Mouse (Mus musculus): ENCODE measurements around the gene Col23a1. TPM values are rescaled to one million over a fixed set of nuclear protein-coding genes. Genes with fewer than 3 reads are reported as not detected.

The Col23a1 gene
- polyA plus RNA-seq, 1 experiment from 2014 or later = 4.0 TPM

DNA sequence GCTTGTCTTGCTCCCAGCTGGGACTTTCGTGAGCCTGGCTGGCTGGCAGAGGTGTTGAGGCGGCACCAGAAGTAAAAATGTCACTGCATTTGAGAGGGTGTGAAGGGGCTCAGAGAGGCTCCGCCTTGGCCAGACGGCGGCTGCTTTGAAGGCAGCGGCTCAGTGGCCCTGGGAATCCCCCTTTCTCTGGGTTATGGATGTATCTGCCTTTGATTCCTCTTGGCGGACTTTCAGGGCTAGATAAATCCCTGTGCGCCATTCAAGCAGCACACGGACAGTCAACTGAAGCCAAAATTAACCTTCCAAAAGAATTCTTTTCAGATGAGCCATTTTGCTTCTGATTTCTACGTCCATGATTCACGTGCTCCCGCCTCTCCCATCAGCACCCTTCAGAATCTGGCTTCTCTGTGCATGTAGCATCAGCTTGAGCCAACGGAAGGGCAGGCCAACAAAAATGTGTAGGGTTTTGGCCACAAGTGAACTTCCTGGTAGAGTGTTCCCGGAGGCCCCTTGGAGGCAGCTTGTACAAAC, 237.0 kb downstream of the Col23a1 start:
- Histone ChIP-seq H3K36me3 (ENCODE audit: control insufficient read depth, insufficient read depth) (no peaks in the 10 kb centered on the region), H3K9ac (ENCODE audit: low read length) (no peak overlapping the region), H3K9me3 (replicated peaks; ENCODE audit: control insufficient read depth, low read length) (no peaks in the 10 kb centered on the region), H3K4me3 (ENCODE audit: low read length) (no peak overlapping the region), H3K4me1 (ENCODE audit: control insufficient read depth, insufficient read depth, low read length) (peaks cover 14% of the 10 kb centered on the region), H3K4me2 (ENCODE audit: low read depth, low read length) (peak overlapping the region; percentile 31), H3K27ac (ENCODE audit: low read length) (peak overlapping the region; percentile 40; the same call in 1 of the 2 replicates), H3K27me3 (ENCODE audit: control insufficient read depth, insufficient read depth, low read length) (peaks cover 2% of the 10 kb centered on the region; the same call in 1 of the 2 replicates)
- WGBS = 16% methylated on average over 14 of the region's 14 CpGs
- ATAC-seq (replicated peaks; ENCODE audit: extremely low read depth, insufficient read depth, low FRiP score) = peak; percentile 62

DNA sequence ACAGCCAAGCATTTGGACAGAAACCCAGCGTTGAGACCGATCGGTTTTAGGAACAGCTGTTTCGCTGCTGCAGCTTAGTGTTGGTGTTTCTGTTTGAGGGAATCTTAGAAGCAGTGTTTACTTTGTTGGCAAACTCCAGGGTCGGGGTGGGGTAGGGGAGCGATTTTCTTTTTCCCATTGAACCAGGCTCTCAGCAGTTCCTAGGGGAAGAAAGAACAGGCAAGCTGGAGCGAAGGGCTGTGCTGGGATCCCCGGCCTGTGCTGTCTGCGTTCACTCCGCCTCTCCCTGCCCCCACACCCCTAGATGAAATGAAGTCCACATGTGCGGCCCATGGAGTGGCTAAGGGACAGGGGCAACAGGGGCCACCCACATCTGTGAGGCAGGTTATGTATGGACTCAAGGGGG, 243.4 kb downstream of the Col23a1 start:
- ATAC-seq (replicated peaks; ENCODE audit: extremely low read depth, insufficient read depth, low FRiP score) = no peak
- no peaks in the 10 kb centered on the region for H3K36me3 ChIP-seq (ENCODE audit: control insufficient read depth, insufficient read depth)
- H3K4me1 ChIP-seq (ENCODE audit: control insufficient read depth, insufficient read depth, low read length) = no peaks in the 10 kb centered on the region
- no peak overlapping the region for H3K4me2 ChIP-seq (ENCODE audit: low read depth, low read length)
- no peak overlapping the region for H3K9ac ChIP-seq (ENCODE audit: low read length)
- no peak overlapping the region for H3K27ac ChIP-seq (ENCODE audit: low read length)
- H3K4me3 ChIP-seq (ENCODE audit: low read length) = no peak overlapping the region
- peaks cover 6% of the 10 kb centered on the region for H3K27me3 ChIP-seq (ENCODE audit: control insufficient read depth, insufficient read depth, low read length)
- whole genome bisulfite sequencing = 63% methylated on average over 11 of the region's 11 CpGs
- no peaks in the 10 kb centered on the region for H3K9me3 ChIP-seq (replicated peaks; ENCODE audit: control insufficient read depth, low read length)

DNA sequence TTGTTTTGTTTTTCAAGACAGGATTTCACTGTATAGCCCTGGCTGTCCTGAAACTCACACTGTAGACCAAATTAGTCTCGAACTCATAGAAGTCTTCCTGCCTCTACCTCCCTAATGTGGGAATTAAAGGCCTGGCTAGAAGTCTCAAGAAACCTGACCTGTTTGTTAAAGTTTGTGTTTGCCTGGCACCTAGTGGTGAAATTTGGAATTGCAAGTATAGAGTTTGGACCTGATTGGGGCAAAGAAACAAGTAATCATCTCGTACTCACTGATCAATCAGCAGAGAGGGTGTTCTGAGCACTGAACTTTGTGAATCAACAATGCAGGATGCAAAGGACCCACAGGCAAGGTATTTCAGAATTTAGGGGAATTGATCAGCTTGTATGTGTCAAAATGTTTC, 244.6 kb downstream of the Col23a1 start:
- no peak overlapping the region for H3K4me2 ChIP-seq (ENCODE audit: low read depth, low read length)
- WGBS = 22% methylated on average over 2 of the region's 2 CpGs
- no peaks in the 10 kb centered on the region for H3K36me3 ChIP-seq (ENCODE audit: control insufficient read depth, insufficient read depth)
- no peak overlapping the region for H3K4me3 ChIP-seq (ENCODE audit: low read length)
- H3K9me3 ChIP-seq (replicated peaks; ENCODE audit: control insufficient read depth, low read length) = no peaks in the 10 kb centered on the region
- no peak overlapping the region for H3K27ac ChIP-seq (ENCODE audit: low read length)
- peaks cover 4% of the 10 kb centered on the region; the same call in 1 of the 2 replicates for H3K27me3 ChIP-seq (ENCODE audit: control insufficient read depth, insufficient read depth, low read length)
- H3K4me1 ChIP-seq (ENCODE audit: control insufficient read depth, insufficient read depth, low read length) = no peaks in the 10 kb centered on the region
- H3K9ac ChIP-seq (ENCODE audit: low read length) = no peak overlapping the region
- ATAC-seq (replicated peaks; ENCODE audit: extremely low read depth, insufficient read depth, low FRiP score) = no peak

DNA sequence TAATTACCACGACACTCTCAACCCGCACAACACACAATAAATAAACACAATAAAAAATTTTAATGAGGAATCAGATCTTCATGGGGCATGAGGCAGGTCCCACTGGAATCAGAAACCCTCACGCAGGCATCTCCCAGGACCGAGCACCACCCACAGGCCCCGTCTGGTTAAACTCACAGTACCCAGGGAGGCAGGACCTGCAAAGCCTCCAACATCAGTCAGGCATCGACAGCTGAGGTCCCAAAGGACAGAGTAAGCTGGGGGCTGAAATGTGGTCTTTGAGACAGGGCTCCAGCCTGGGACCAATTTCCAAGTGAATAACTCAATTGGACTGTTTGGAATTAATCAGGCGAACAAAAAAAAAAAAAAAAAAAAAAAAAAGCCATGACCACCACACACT, 248.7 kb downstream of the Col23a1 start:
- H3K4me3 ChIP-seq (ENCODE audit: low read length) = no peak overlapping the region
- no peak for ATAC-seq (replicated peaks; ENCODE audit: extremely low read depth, insufficient read depth, low FRiP score)
- no peaks in the 10 kb centered on the region for H3K4me1 ChIP-seq (ENCODE audit: control insufficient read depth, insufficient read depth, low read length)
- peaks cover 2% of the 10 kb centered on the region; the same call in 1 of the 2 replicates for H3K27me3 ChIP-seq (ENCODE audit: control insufficient read depth, insufficient read depth, low read length)
- no peaks in the 10 kb centered on the region for H3K36me3 ChIP-seq (ENCODE audit: control insufficient read depth, insufficient read depth)
- H3K27ac ChIP-seq (ENCODE audit: low read length) = no peak overlapping the region
- H3K9ac ChIP-seq (ENCODE audit: low read length) = no peak overlapping the region
- no peak overlapping the region for H3K4me2 ChIP-seq (ENCODE audit: low read depth, low read length)
- no peaks in the 10 kb centered on the region for H3K9me3 ChIP-seq (replicated peaks; ENCODE audit: control insufficient read depth, low read length)
- 67% methylated on average over 7 of the region's 7 CpGs for WGBS

DNA sequence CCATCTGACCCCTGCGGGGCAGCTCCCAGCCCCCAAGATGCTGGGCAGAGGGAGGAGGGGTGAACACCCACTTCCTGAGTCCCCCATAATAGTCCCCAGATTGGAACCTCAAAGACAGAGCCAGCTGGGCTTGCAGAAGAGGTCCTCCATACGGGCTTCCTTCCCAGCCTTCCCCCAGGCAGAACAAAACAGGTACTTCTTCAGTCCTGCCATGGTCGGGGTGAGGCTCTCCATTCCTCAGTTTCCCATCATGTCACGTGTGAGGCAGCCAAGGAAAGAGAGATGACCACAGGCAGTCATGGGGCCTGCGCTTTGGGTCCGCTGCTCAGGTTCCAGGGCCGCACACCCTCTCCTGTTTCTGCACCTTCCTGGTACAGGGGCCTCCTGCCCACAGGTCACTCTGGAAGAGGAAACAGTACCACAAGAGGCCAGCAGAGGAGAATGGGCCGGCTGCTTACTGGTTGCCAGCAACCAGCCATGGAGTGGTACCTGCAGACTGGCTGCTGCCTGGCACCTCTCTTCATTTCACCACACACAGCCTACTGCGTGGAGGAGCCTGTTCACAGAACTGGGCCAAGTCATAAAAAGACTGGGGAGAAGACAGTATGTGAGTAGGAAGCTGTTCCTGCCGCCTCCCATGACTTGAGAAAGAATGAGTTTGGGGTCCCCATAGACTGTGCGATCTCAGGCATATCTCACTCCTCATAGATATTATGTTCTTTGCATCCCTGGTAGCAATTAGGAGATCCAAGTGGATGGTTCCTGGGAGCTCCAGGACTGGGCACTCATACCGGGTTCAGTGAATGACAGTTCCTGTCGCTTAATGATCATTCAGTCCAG, 249.4 kb downstream of the Col23a1 start:
- Histone ChIP-seq H3K36me3 (ENCODE audit: control insufficient read depth, insufficient read depth) (no peaks in the 10 kb centered on the region), H3K4me1 (ENCODE audit: control insufficient read depth, insufficient read depth, low read length) (no peaks in the 10 kb centered on the region), H3K4me2 (ENCODE audit: low read depth, low read length) (no peak overlapping the region), H3K27ac (ENCODE audit: low read length) (no peak overlapping the region), H3K9me3 (replicated peaks; ENCODE audit: control insufficient read depth, low read length) (no peaks in the 10 kb centered on the region), H3K9ac (ENCODE audit: low read length) (no peak overlapping the region), H3K4me3 (ENCODE audit: low read length) (no peak overlapping the region), H3K27me3 (ENCODE audit: control insufficient read depth, insufficient read depth, low read length) (0 out of 2 replicates have a peak, but pooled peaks cover 2% of the 10 kb centered on the region)
- no peak for ATAC-seq (replicated peaks; ENCODE audit: extremely low read depth, insufficient read depth, low FRiP score)
- 59% methylated on average over 13 of the region's 13 CpGs for WGBS

DNA sequence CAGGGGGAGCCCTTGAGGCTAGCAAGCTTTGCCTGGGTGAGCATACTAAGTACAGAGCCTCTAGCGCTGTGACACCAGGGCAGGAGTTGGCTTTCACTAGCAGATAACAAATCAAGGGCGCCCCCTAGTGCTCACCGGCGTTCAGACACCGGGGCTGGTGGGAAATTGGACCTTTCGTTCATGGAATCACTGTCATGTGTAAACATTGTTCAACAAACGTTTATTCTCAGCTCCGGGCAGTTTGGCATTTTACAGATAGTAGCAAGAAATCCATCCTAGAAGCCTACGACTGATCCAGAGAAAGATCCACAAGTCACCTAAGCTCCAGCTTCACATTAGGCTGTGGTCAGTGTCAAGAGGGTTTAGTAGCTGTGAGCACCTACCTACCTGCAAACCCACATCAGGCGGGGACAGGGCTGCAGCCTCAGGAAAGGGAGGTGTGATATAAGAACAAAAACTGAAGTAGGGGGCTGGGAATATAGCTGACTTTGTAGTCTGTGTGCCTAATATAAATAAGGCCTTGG, 250.1 kb downstream of the Col23a1 start:
- H3K4me2 ChIP-seq (ENCODE audit: low read depth, low read length) = no peak overlapping the region
- no peaks in the 10 kb centered on the region for H3K36me3 ChIP-seq (ENCODE audit: control insufficient read depth, insufficient read depth)
- WGBS = 9% methylated on average over 10 of the region's 10 CpGs

DNA sequence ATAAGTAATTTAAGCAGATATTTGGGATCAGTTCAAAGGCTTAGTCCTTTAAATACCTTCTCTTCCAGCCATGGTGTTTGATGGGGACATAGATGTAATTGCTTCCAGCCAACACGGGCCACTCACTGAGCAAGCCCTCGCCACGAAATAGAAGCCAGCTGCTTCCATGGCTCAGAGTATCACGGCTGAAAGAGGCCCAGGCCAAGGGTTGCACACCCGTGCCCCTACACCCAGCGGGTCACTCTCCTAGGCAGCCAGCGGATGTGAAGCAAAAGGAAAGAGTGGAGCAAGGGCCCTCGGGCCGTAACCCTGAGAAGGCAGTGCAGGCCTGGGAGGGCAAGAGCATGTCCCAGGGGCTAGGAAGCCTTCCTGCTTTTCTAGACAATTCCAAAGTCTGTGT, 252.7 kb downstream of the Col23a1 start:
- H3K4me2 ChIP-seq (ENCODE audit: low read depth, low read length) = no peak overlapping the region
- no peaks in the 10 kb centered on the region for H3K4me1 ChIP-seq (ENCODE audit: control insufficient read depth, insufficient read depth, low read length)
- 73% methylated on average over 9 of the region's 9 CpGs for WGBS
- no peak overlapping the region for H3K4me3 ChIP-seq (ENCODE audit: low read length)
- H3K27me3 ChIP-seq (ENCODE audit: control insufficient read depth, insufficient read depth, low read length) = no peaks in the 10 kb centered on the region
- ATAC-seq (replicated peaks; ENCODE audit: extremely low read depth, insufficient read depth, low FRiP score) = no peak
- no peak overlapping the region for H3K9ac ChIP-seq (ENCODE audit: low read length)
- no peaks in the 10 kb centered on the region for H3K36me3 ChIP-seq (ENCODE audit: control insufficient read depth, insufficient read depth)
- H3K27ac ChIP-seq (ENCODE audit: low read length) = no peak overlapping the region
- no peaks in the 10 kb centered on the region for H3K9me3 ChIP-seq (replicated peaks; ENCODE audit: control insufficient read depth, low read length)

More for the DNA sequence above, 250.1 kb downstream of the Col23a1 start:
- no peak overlapping the region for H3K9ac ChIP-seq (ENCODE audit: low read length)
- no peak overlapping the region for H3K4me3 ChIP-seq (ENCODE audit: low read length)
- H3K27me3 ChIP-seq (ENCODE audit: control insufficient read depth, insufficient read depth, low read length) = 0 out of 2 replicates have a peak, but pooled peaks cover 2% of the 10 kb centered on the region
- no peaks in the 10 kb centered on the region for H3K4me1 ChIP-seq (ENCODE audit: control insufficient read depth, insufficient read depth, low read length)
- no peaks in the 10 kb centered on the region for H3K9me3 ChIP-seq (replicated peaks; ENCODE audit: control insufficient read depth, low read length)
- no peak overlapping the region for H3K27ac ChIP-seq (ENCODE audit: low read length)
- peak; percentile 84 for ATAC-seq (replicated peaks; ENCODE audit: extremely low read depth, insufficient read depth, low FRiP score)

DNA sequence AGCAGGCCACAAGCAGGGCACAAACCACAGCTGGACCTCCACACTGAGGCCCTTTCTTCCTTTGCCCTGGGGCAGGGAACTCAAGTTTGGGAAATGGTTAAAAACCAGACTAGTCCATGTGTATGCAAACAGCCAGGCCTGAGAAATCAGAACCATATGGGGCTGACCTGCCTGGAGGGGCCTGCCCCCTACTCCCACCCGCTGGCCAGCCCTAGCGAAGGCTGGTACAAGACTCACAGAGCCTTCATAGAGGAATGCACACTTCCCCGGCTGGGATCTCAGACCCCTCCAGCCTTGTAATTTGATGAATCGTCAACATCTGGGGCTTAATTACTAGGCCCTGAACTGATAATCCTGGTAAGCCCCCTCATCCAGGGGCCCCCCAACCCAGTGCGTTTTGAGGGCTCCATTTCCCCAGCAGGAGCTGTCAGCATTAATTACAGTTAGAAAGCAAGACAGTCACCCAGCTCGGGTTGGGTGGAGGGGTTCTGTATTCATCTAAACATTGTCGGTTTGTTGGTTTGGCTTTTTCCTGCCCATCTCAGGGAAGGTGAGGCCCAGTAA, 253.8 kb downstream of the Col23a1 start:
- Histone ChIP-seq H3K36me3 (ENCODE audit: control insufficient read depth, insufficient read depth) (no peaks in the 10 kb centered on the region), H3K9ac (ENCODE audit: low read length) (no peak overlapping the region), H3K4me3 (ENCODE audit: low read length) (no peak overlapping the region), H3K27me3 (ENCODE audit: control insufficient read depth, insufficient read depth, low read length) (no peaks in the 10 kb centered on the region), H3K4me1 (ENCODE audit: control insufficient read depth, insufficient read depth, low read length) (no peaks in the 10 kb centered on the region), H3K27ac (ENCODE audit: low read length) (no peak overlapping the region), H3K4me2 (ENCODE audit: low read depth, low read length) (no peak overlapping the region), H3K9me3 (replicated peaks; ENCODE audit: control insufficient read depth, low read length) (no peaks in the 10 kb centered on the region)
- ATAC-seq (replicated peaks; ENCODE audit: extremely low read depth, insufficient read depth, low FRiP score) = no peak
- 46% methylated on average over 7 of the region's 7 CpGs for WGBS

DNA sequence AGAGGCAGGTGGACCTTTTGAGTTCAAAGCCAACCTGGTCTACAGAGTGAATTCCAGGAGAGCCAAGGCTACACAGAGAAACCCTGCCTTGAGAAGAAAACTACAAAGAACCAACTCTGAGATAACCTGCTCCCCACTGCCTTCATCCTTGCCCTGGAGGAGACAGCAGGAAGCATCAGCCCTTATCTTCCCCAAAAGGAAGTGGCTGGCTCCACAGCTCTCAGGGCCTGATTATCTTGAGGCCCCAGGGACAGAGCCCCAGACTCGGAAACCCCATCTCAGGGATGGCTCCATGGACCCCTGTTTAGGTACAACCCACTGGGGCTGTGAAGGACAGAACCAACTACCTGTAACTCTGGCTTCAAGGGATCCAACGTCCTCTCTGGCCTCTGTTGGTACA, 254.7 kb downstream of the Col23a1 start:
- H3K4me1 ChIP-seq (ENCODE audit: control insufficient read depth, insufficient read depth, low read length) = no peaks in the 10 kb centered on the region
- H3K36me3 ChIP-seq (ENCODE audit: control insufficient read depth, insufficient read depth) = no peaks in the 10 kb centered on the region
- H3K4me2 ChIP-seq (ENCODE audit: low read depth, low read length) = no peak overlapping the region
- no peaks in the 10 kb centered on the region for H3K9me3 ChIP-seq (replicated peaks; ENCODE audit: control insufficient read depth, low read length)
- no peak for ATAC-seq (replicated peaks; ENCODE audit: extremely low read depth, insufficient read depth, low FRiP score)
- no peak overlapping the region for H3K4me3 ChIP-seq (ENCODE audit: low read length)
- H3K27ac ChIP-seq (ENCODE audit: low read length) = no peak overlapping the region
- H3K27me3 ChIP-seq (ENCODE audit: control insufficient read depth, insufficient read depth, low read length) = no peaks in the 10 kb centered on the region
- no peak overlapping the region for H3K9ac ChIP-seq (ENCODE audit: low read length)
- WGBS = 39% methylated on average over 2 of the region's 2 CpGs
